Mouse (Mus musculus): ENCODE measurements at regions not wholly inside any gene's neighbourhood (a gene's known extent, or its start where the extent isn't known, plus 50 kb on each side); places are given as distances from the start of the nearest gene placed in this dataset.

DNA sequence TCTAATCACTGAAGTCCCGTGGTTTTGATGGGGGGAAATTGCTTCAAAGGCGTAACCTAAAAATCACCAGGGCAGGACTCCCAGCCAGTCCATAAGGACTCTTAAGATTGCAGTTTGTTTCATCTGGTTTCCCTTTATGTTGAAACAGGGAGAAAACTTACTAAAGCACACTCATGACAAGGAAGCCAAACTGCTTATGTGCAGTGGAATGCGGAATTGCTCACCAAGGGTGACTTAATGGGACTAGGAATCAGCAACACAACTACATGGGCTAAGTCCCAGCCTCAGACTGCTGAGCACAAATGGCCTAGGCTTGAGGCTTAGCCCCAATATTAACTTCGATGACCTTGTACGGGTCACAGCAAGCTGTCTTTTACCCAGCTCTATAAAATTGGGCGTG lies 227.6 kb upstream of the Tenm4 start:
- TF ChIP-seq RAD21 (IDR thresholded peaks at IDR 0.05; ENCODE audit: low read depth, low read length) (no peak), CTCF (conservative IDR thresholded peaks at IDR 0.05 in 1 of 2, IDR thresholded peaks at IDR 0.05 in 1 of 2; ENCODE audit: low read depth in 2 of 2, low read length in 2 of 2) (no peak), POLR2A (IDR thresholded peaks at IDR 0.05; ENCODE audit: low read depth, low read length) (no peak), MAX (IDR thresholded peaks at IDR 0.05; ENCODE audit: low read length) (no peak), MEF2A (IDR thresholded peaks at IDR 0.05; ENCODE audit: borderline replicate concordance, low read depth, low read length) (no peak), EP300 (IDR thresholded peaks at IDR 0.05; ENCODE audit: low read length) (no peak)
